Mouse (Mus musculus) WW6 (cell line): ENCODE measurements around the gene Ccdc175.
A peak's percentile ranks its signal among the peaks of the same experiment; 100 is the strongest.

Experiments used
- DNase-seq: peaks from one replicate; pipeline ENCODE4 v3.0.0-alpha.2; 2013; ENCODE audit warnings: low read depth, low spot score

The Ccdc175 gene

GRCm38 (mm10) chr12:72184929-72185328, at the start of gene Ccdc175:
Ccdc175 (minus strand) TSS chr12:72185029.
- no peak for DNase-seq

- no peak for DNase-seq
These were observed 49.3 kb upstream of the Ccdc175 start for GRCm38 (mm10) chr12:72234151-72234550.

DNA sequence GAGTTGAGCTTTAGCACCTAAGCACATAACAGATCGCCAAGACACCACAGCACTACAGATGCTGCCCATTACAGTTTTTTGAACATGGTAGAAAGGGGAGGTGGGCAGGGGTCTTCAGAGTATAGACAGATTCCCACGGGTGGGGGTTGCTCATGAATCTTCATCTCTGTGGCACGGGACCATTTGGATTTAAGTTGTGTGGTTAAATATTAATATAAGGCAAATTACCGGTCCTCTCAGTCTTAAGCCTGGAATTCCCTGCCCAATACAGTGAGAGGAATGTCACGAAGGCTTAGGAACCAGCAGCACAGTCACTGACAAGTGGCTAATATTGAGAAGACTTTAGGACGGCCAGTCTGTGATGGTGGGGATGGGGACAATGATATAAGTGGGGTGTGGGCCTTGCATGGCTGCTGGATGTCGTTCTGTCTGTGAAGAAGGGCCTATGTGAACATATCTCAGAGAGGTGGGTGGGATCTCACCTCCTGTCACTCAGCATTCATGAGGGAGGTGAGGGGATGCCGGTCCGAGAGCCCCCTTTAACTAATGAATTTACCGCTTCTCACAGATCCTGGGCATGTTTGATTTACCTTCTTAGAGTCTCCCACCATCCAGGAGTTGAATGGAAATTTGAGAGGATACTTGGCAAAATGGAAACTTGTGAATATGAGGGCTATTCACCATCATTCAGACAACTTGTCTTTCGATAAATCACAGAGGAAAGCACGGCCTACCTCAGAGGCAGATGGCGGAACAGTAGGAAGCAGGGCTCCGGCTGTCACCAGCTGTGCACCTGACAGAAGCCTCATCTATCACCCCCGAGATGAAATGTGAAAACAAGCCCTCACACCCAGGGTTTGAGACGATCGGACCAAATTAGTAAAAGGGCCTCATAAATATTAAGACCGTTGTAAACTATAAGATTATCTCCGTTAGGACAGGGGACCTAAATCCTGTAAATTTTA, 48.3 kb upstream of the Ccdc175 start:
- DNase-seq = no peak

- no peak for DNase-seq
These were observed 47.3 kb upstream of the Ccdc175 start for GRCm38 (mm10) chr12:72232176-72232575.

DNA sequence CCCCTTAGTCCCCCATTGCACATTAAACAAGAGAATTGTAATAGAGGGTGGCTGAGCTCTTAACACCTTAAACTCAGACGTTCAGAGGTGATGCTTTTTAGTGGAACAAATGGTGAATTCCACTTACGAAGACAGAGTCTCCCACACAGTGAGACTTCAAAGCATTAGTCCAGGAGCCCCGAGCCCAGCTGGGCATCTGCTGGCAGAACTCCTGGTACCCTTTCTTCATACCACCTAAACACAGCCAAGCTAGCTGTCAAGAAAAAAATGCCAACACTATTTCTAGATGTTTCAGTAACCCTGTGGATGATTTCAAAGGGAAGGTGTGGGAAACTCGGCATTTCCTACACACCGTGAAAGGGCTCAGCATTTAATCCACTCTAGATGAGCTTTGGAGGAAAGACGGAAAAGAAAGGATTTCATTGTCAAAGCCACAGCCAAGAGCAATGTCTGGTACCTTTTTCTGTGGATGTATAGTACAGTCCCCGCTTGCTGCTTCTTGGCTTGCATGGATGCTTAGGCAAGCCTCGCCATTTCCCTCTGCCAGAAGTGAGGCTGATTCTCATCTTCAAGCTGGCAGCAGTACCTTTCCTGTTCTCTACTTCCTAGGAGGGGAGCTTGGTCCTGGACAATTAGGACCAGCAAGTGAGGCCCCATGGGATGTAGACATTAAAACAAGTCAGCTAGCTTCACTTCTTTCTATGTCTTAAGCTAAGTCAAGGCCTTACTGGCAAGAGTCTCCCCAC, 44.8 kb upstream of the Ccdc175 start:
- DNase-seq = no peak

DNA sequence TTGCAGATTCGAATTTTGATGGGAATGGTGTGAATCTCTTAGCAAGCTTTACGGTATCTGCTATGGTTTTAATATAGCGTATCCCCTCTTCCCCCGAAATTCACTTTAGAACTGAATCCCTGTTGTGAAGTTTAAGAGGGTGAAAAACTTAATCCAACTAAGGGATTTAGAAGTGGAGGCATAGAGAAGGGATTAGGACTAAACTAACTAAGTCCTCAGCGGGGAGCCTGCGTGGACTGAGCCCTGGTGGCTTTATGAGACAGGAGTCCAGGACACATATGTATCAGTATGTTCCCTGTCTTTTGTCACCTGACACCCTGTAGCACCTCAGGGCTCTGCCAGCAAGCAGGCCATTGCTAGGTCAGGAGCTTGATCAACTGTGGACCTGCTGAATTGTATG, 42.9 kb upstream of the Ccdc175 start:
- DNase-seq = no peak

DNA sequence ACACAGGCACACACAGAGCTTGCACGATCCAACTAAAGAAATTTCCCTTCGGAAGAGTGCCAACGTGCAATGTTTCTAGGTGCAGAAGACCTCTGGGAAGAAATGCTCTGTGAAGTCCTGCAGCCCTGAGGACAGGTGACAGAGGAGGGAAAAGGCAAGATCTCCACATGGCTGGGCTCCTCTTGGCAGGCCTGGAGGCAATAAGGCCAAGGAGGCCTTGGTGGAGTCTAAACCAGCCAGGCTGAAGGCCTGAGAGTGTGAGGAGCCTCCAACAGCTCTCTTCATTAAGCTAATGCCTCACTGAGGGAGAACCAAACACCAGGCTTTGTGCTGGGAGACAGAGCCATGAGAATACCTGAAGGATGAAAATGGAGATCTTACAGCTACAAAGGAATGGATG, 40.5 kb upstream of the Ccdc175 start:
- no peak for DNase-seq

- no peak for DNase-seq
These were observed 38.8 kb upstream of the Ccdc175 start for GRCm38 (mm10) chr12:72223557-72224102.

DNA sequence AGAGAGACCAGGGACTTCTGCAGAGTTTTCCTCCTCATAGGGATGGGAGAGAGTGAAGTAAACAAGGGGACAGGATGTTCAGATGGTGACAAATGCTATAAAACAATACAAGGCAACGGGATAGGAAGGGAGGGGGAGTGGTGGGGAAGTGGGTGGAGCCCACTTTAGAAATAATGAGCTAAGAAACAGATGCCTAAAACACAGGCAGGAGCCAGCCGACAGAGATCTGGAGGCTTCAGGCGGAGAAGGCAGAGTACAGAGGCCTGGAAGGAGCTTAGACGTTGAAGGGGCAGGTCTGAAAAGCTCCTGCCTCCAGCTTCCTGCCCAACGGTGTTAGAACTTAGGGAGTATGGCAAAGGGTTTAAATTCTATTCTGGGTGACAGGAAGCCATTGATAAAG, 28.7 kb upstream of the Ccdc175 start:
- no peak for DNase-seq

- no peak for DNase-seq
These were observed 16.0 kb upstream of the Ccdc175 start for GRCm38 (mm10) chr12:72200828-72201227.

- DNase-seq = peak; percentile 46
These were observed 13.2 kb upstream of the Ccdc175 start for GRCm38 (mm10) chr12:72197925-72198486.

GRCm38 (mm10) chr12:72197434-72197833, 12.6 kb upstream of the Ccdc175 start:
- no peak for DNase-seq

GRCm38 (mm10) chr12:72179561-72179960, 5.3 kb downstream of the Ccdc175 start:
- DNase-seq = no peak

DNA sequence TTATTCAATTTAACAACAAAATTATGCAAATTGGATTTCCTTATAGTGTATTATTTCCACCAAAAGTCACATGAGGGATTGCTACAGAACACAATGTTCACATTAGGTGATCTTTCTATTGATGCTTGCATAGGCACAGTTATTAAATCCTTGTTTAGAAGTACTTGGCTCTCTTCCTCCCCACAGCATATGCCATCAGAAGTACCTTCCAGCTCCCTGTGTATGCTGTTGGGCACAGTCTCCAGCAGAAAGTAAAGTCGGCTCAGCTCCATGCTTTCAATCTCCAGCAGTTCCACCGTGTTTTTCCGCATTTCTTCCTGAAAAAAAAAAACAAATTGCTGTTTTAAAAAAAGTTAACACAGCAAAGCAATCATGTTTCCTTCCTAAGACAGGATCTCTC, 6.5 kb downstream of the Ccdc175 start:
- DNase-seq = no peak

DNA sequence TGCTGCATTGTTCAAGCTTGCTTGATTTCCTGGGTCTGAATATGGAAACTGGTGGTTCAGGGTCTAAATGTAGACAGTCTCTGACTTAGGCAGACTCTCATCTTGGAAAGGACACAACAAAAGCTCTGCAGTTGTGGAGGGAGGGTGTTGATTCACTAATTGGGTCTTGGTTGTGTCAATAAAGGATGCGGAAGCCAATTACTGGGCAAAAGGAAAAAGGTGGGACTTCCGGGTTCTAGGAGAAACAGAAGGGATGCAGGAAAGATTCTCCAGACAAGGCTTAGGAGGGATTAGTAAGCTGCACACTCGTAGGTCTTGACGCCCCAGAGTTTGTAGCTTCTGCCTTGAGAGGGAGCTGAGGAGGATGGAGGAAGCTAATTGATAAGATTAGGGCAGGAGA, 26.4 kb downstream of the Ccdc175 start:
- no peak for DNase-seq

GRCm38 (mm10) chr12:72150786-72151185, 34.0 kb downstream of the Ccdc175 start:
- no peak for DNase-seq

- no peak for DNase-seq
These were observed 55.6 kb downstream of the Ccdc175 start for GRCm38 (mm10) chr12:72129203-72129602.

- DNase-seq = no peak
These were observed 69.0 kb downstream of the Ccdc175 start for GRCm38 (mm10) chr12:72115686-72116345.

DNA sequence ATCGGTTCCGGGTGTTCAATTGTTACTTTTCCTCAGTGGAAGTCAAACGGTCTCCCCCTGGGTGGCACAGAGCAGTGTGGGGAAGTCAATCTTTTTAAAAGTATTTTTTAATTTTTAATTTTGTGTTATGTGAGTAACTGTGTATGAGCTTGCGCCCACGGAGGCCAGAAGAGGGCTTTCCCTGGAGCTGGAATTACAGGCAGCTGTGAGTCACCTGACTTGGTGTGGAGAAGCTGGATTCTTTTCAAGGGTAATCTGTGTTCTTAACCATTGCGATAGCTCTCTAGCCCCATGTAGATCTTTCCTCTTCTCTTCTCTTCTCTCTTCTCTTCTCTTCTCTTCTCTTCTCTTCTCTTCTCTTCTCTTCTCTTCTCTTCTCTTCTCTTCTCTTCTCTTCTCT, 69.7 kb downstream of the Ccdc175 start:
- DNase-seq = no peak

- no peak for DNase-seq
These were observed 80.1 kb downstream of the Ccdc175 start for GRCm38 (mm10) chr12:72104525-72105281.

DNA sequence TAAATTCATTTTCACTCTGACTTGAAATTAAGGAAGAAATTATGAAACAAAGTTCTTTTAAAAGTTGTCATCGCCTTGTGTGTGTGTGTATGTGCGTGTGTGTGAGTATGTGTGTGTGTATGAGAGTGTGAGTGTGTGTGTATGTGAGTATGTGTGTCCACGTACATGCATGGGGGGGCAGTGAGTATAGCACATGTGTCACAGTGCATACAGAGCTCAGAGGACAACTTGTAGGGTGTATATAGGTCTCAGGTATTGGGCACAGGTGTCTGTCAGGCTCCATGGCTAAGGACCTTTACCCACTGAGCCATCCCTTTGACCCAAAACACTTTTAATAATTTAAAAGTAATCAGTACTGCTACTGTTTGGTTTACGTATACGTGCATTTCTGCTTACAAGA, 80.8 kb downstream of the Ccdc175 start:
- DNase-seq = no peak
